Mouse (Mus musculus) cerebellum, adult 2 months (tissue): ENCODE results near the gene Chrm1.

Experiments
- CTCF ChIP-seq: fragments of 200-500 bp; IDR thresholded peaks from 2 replicates; pipeline ENCODE4 v1.5.1; 2011; ENCODE audit warnings: low read depth, mild to moderate bottlenecking, control low read depth, low read length, moderate library complexity, borderline replicate concordance; ENCODE audit not compliant: insufficient read depth
- POLR2A ChIP-seq: fragments of 200-500 bp; IDR thresholded peaks from 2 replicates; pipeline ENCODE4 v1.6.1; 2011; ENCODE audit warnings: low read length, control low read depth, borderline replicate concordance; ENCODE audit not compliant: insufficient read depth

GRCm38 (mm10) chr19:8706132-8706667, 42.6 kb downstream of the Chrm1 start:
- TF ChIP-seq POLR2A (no peak), CTCF (no peak)
